Mouse (Mus musculus): Measurements from ENCODE around the gene Gm4707. TPM values are rescaled to one million over a fixed set of nuclear protein-coding genes. Genes with fewer than 3 reads are reported as not detected.

The Gm4707 gene
- 22.0 TPM for polyA plus RNA-seq (2017; shearing (Covaris generic))

GRCm38 (mm10) chr17:71459818-71460217 lies at the start of gene Gm4707:
TSS of gene Gm4707 (minus strand) at chr17:71459918.

GRCm38 (mm10) chr17:71474762-71475704 lies 15.3 kb upstream of the Gm4707 start, which contains the start of gene Smchd1:
TSS of gene Smchd1 (minus strand) at chr17:71475343.

Other genes starting within 250 kb of the Gm4707 start
- not detected for gene Emilin2, start 147.9 kb downstream of the Gm4707 start, polyA plus RNA-seq (2017; shearing (Covaris generic))
- gene Smchd1, start 15.4 kb upstream of the Gm4707 start, polyA plus RNA-seq (2017; shearing (Covaris generic)): 367 TPM
- gene Ndc80, start 66.9 kb upstream of the Gm4707 start, polyA plus RNA-seq (2017; shearing (Covaris generic)): 30.2 TPM
- gene Spdya, start 92.1 kb upstream of the Gm4707 start, polyA plus RNA-seq (2017; shearing (Covaris generic)): 0.90 TPM
- gene Wdr43, start 156.0 kb upstream of the Gm4707 start, polyA plus RNA-seq (2017; shearing (Covaris generic)): 198 TPM
- not detected for gene Togaram2, start 213.3 kb upstream of the Gm4707 start, polyA plus RNA-seq (2017; shearing (Covaris generic))